Mouse (Mus musculus) liver, postnatal 0 days (tissue): ENCODE data around the gene A930017K11Rik. TPM values are rescaled to one million over a fixed set of nuclear protein-coding genes. Genes with fewer than 3 reads are reported as not detected.

Source experiments
- ATAC-seq: fragments of 200-750 bp; cut with Nextera tagmentation; 2 replicates; pipeline ENCODE4 v1.8.0; 2017; ENCODE audit warnings: mild to moderate bottlenecking, moderate library complexity
- DNase-seq: peaks from one replicate; pipeline ENCODE4 v3.0.0-alpha.2; 2016
- H3K27ac ChIP-seq: fragments of 300-500 bp; sonication (generic); 2 replicates; pipeline ENCODE4 v1.5.1; 2014; ENCODE audit warnings: antibody characterized with exemption, moderate library complexity, mild to moderate bottlenecking, low read depth
- H3K27me3 ChIP-seq: fragments of 300-500 bp; sonication (generic); 2 replicates; pipeline ENCODE4 v1.6.1; 2014; ENCODE audit warnings: low read length, control low read depth, mixed read lengths; ENCODE audit not compliant: insufficient read depth
- H3K36me3 ChIP-seq: fragments of 300-500 bp; sonication (generic); replicated peaks from 2 replicates; pipeline ENCODE4 v1.6.1; 2014; ENCODE audit warnings: mild to moderate bottlenecking, control low read depth, low read length, moderate library complexity, mixed read lengths; ENCODE audit not compliant: insufficient read depth
- H3K4me1 ChIP-seq: fragments of 300-500 bp; sonication (generic); 2 replicates; pipeline ENCODE4 v1.6.1; 2014; ENCODE audit warnings: antibody characterized with exemption, mild to moderate bottlenecking, control low read depth; ENCODE audit not compliant: insufficient read depth
- H3K4me2 ChIP-seq: fragments of 300-500 bp; sonication (generic); 2 replicates; pipeline ENCODE4 v1.6.1; 2014; ENCODE audit warnings: low read depth, mild to moderate bottlenecking, low read length, moderate library complexity, mixed read lengths
- H3K4me3 ChIP-seq: fragments of 300-500 bp; sonication (generic); 2 replicates; pipeline ENCODE4 v1.5.1; 2014; ENCODE audit warnings: low read depth, low read length
- H3K9ac ChIP-seq: fragments of 300-500 bp; sonication (generic); replicated peaks from 2 replicates; pipeline ENCODE4 v1.6.1; 2014; ENCODE audit warnings: mild to moderate bottlenecking, moderate library complexity
- H3K9me3 ChIP-seq: fragments of 300-500 bp; sonication (generic); 2 replicates; pipeline ENCODE4 v1.6.1; 2016; ENCODE audit warnings: mild to moderate bottlenecking, control low read depth, low read length, mixed read lengths
- CTCF ChIP-seq: sonication (generic); IDR thresholded peaks from 2 replicates; pipeline ENCODE4 v1.5.1; 2016; ENCODE audit warnings: antibody characterized with exemption, low read depth
- EP300 ChIP-seq: IDR thresholded peaks from 2 replicates; pipeline ENCODE4 v1.6.1; 2016; ENCODE audit warnings: antibody characterized with exemption, low read depth, mild to moderate bottlenecking
- WGBS: fragments of 180-500 bp; shearing (Covaris S2); extraction: QIAGEN DNeasy Blood & Tissue Kit; methylation state at CpG from one replicate; pipeline ENCODE4 v1.1.7; 2014; ENCODE audit not compliant: insufficient replicate concordance; 5-methylcytosine and 5-hydroxymethylcytosine counted together
- polyA plus RNA-seq: library from polyadenylated mRNA; unstranded; fragments of >200 nt; fragmentation: Nextera tagmentation; extraction: Ambion mirVana; gene quantifications from 2 replicates; pipeline ENCODE4 v1.2.1, GENCODE M21; 2015

Gene A930017K11Rik
- polyA plus RNA-seq, 1 experiment from 2014 or later, result not detected

DNA sequence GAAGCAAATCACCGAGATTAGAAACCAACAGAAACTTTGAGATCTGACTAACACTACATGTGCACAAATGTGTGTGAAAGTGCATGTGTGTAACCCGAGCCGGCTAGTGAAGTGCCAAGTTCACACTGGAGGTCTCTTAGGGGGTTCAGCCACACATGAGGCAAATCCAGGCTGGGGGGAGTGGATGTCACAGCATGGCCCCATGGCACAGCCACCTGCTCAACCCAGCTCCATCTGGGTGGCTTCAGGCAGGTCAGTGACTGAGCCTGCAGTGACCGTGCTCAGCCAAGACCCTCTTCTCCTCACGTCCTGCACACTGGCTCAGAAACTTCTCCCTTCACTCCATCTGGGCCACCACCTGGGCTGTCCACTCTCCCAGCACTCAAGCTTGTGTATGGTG lies 2.4 kb downstream of the A930017K11Rik start:
- Histone ChIP-seq H3K4me3 (no peak overlapping the region), H3K4me1 (peaks cover 35% of the 10 kb centered on the region), H3K36me3 (no peaks in the 10 kb centered on the region), H3K27ac (no peak overlapping the region), H3K9me3 (no peaks in the 10 kb centered on the region), H3K4me2 (no peak overlapping the region), H3K9ac (no peak overlapping the region), H3K27me3 (peaks cover 42% of the 10 kb centered on the region)
- DNase-seq (no peak), ATAC-seq (no peak)
- TF ChIP-seq EP300 (no peak), CTCF (no peak)
- WGBS, result 72% methylated on average over 5 of the region's 5 CpGs

DNA sequence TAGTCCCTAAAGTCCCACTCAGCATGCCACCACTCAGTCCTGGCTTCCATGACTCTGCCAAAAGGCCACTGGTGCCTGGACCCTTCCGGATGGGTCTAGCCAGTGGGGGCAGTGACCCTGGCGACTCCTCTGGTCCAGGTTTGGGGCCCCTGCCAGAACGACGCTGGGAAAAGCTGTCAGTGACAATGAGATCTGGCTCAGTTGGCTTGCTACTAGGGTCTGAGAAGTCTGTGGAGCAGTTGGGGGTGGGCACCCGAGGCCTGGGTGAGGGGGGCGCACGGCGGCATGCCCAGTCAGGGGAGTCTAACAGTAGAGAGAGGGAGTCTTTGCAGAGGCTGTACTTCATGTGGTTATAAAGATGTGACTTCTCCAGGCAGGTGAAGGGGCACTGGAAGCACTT lies 4.3 kb downstream of the A930017K11Rik start:
- no peaks in the 10 kb centered on the region for H3K36me3 ChIP-seq
- no peak overlapping the region for H3K4me2 ChIP-seq
- H3K4me3 ChIP-seq, result no peak overlapping the region
- DNase-seq, result no peak
- H3K9me3 ChIP-seq, result no peaks in the 10 kb centered on the region
- H3K9ac ChIP-seq, result no peak overlapping the region; the same call in 1 of the 2 replicates
- H3K4me1 ChIP-seq, result peaks cover 47% of the 10 kb centered on the region
- H3K27me3 ChIP-seq, result peaks cover 34% of the 10 kb centered on the region
- no peak for ATAC-seq
- H3K27ac ChIP-seq, result no peak overlapping the region
- TF ChIP-seq EP300 (no peak), CTCF (no peak)
- 79% methylated on average over 8 of the region's 8 CpGs for WGBS

DNA sequence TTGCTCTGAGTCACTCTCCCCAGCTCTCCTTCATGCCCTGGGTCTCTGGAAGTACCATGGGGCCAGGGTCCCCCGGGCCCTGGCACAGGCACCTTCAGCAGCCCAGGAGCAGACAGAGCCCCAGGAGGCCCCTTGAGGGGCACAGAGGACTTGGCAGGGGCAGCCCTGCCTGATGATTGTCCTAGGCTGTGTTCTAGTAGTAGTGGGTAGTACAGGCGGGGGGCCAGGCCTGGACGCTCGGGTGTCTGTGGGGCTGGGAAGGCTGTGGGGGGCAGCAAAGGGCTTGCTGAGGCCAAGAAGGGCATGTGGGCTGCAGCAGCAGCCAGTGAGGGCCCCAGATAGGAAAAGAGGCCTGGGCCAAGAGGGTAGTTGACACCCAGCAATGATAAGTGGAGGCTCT lies 4.8 kb downstream of the A930017K11Rik start:
- H3K4me1 ChIP-seq, result peaks cover 49% of the 10 kb centered on the region
- H3K27ac ChIP-seq, result peak overlapping the region; percentile 34
- H3K9ac ChIP-seq, result peak overlapping the region; percentile 44; the same call in 1 of the 2 replicates
- H3K36me3 ChIP-seq, result no peaks in the 10 kb centered on the region
- no peak overlapping the region for H3K4me2 ChIP-seq
- 78% methylated on average over 4 of the region's 4 CpGs for WGBS
- DNase-seq, result no peak
- H3K9me3 ChIP-seq, result no peaks in the 10 kb centered on the region
- TF ChIP-seq EP300, result no peak
- TF ChIP-seq CTCF, result no peak
- H3K4me3 ChIP-seq, result no peak overlapping the region
- H3K27me3 ChIP-seq, result peaks cover 30% of the 10 kb centered on the region
- ATAC-seq, result no peak

DNA sequence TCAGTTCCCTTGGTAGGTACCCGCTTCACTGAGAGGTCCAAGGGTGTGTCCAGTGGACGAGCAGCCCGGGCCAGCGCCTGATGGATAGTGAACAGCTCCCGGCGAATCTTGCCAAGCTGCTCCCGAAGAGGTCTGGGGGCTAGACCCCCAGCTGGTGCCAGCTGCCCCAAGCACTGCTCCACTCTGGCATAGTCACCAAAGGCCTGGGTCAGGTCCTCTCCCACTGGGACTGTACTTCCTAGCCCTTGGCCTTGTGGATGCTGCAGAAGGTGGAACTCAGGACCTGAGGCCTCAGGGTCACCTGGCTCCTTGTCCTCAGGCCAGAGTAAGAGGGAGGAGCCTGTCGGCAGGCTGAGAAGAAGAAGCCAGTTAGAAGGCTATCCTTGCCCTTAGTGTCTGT lies 5.5 kb downstream of the A930017K11Rik start:
- Histone ChIP-seq H3K36me3 (no peaks in the 10 kb centered on the region), H3K4me3 (no peak overlapping the region), H3K9me3 (no peaks in the 10 kb centered on the region), H3K27ac (peak overlapping the region; percentile 58), H3K9ac (peak overlapping the region; percentile 44; the same call in 1 of the 2 replicates), H3K4me1 (peaks cover 48% of the 10 kb centered on the region), H3K27me3 (peaks cover 23% of the 10 kb centered on the region), H3K4me2 (no peak overlapping the region; the same call in 1 of the 2 replicates)
- 87% methylated on average over 8 of the region's 8 CpGs for WGBS
- TF ChIP-seq CTCF, result no peak
- no peak for TF ChIP-seq EP300
- DNase-seq (no peak), ATAC-seq (no peak)

DNA sequence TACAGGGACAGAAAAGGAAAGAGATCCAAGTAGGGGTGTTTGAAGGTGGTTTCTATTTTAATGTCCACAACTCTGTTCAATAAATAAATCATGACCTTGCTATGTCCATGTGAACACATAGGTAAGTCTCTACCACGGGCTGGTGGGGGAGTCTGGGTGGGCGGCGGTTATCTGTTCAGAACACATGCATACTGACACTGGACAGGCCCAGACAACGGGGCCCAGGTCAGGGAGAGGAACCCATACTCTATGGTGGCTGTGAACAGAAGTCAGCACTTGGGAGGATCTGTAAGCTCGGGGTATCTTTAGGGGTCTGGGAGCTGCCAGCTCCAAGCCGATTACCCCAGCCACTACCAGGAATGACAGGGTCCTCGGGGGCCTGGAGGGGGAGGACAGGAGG lies 6.0 kb downstream of the A930017K11Rik start:
- H3K27ac ChIP-seq, result peak overlapping the region; percentile 58
- 61% methylated on average over 7 of the region's 7 CpGs for WGBS

DNA sequence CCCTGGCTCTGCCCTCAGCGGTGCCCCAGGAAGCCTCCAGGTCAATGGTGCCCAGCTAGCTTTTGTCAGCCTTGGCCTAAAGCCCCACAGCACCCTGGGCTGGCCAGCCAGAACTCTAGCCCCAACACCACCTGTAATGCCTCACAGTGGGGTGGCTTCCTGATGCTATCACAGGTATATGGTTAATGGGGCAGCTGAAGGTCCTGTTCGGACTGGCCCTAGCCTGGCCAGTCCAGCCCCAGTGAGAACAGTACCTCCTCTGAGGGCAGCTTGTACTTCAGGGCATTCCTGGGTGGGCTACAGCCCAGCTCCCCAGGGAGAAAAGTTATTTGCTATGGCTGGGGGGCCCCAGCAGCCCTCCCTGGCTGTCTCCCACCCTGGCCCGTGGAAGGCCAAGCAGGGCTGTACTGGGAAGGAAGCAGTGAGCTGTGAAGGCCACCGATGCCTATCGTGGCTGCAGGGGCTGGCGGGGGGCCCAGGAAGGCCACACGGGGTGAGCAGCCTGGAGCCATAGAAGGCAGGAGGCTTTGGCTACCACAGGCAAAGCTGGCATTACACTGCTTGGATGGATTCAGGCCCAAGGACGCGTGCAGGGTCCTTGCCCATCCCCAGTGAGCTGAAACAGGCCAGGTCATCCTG lies 6.7 kb downstream of the A930017K11Rik start:
- H3K27ac ChIP-seq, result peak overlapping the region; percentile 87
- peaks cover 10% of the 10 kb centered on the region for H3K27me3 ChIP-seq
- WGBS, result 77% methylated on average over 9 of the region's 9 CpGs
- no peak overlapping the region for H3K9ac ChIP-seq
- no peak for TF ChIP-seq CTCF
- TF ChIP-seq EP300, result no peak
- H3K4me1 ChIP-seq, result peaks cover 48% of the 10 kb centered on the region
- H3K9me3 ChIP-seq, result no peaks in the 10 kb centered on the region
- H3K4me2 ChIP-seq, result no peak overlapping the region
- peaks cover 3% of the 10 kb centered on the region; the same call in 1 of the 2 replicates for H3K36me3 ChIP-seq
- no peak for DNase-seq
- ATAC-seq, result no peak
- H3K4me3 ChIP-seq, result no peak overlapping the region

More for the DNA sequence above, 6.0 kb downstream of the A930017K11Rik start:
- peak overlapping the region; percentile 27 for H3K4me2 ChIP-seq
- peaks cover 46% of the 10 kb centered on the region for H3K4me1 ChIP-seq
- ATAC-seq, result no peak
- H3K9ac ChIP-seq, result no peak overlapping the region; the same call in 1 of the 2 replicates
- no peak for DNase-seq
- no peak for TF ChIP-seq CTCF
- 0 out of 2 replicates have a peak, but pooled peaks have one; percentile 20 for TF ChIP-seq EP300
- peaks cover 17% of the 10 kb centered on the region for H3K27me3 ChIP-seq
- H3K4me3 ChIP-seq, result no peak overlapping the region
- H3K9me3 ChIP-seq, result no peaks in the 10 kb centered on the region
- no peaks in the 10 kb centered on the region for H3K36me3 ChIP-seq
